Mouse (Mus musculus) stomach, embryonic 14.5 days (tissue): ENCODE data around the gene Cacng2. TPM values are rescaled to one million over a fixed set of nuclear protein-coding genes. Genes with fewer than 3 reads are reported as not detected.

Source experiments
- ATAC-seq: fragments of 200-750 bp; cut with Nextera tagmentation; 2 replicates; pipeline ENCODE4 v1.8.0; 2017; ENCODE audit warnings: low read depth, moderate TSS enrichment; ENCODE audit not compliant: insufficient number of reproducible peaks, insufficient read depth, low FRiP score
- H3K27ac ChIP-seq: fragments of 300-500 bp; sonication (generic); 2 replicates; pipeline ENCODE4 v1.5.1; 2014; ENCODE audit warnings: mild to moderate bottlenecking, low read length, moderate library complexity, mixed read lengths
- H3K27me3 ChIP-seq: fragments of 300-500 bp; sonication (generic); 2 replicates; pipeline ENCODE4 v1.6.1; 2014; ENCODE audit warnings: low read length, control low read depth, mixed read lengths; ENCODE audit not compliant: control insufficient read depth, insufficient read depth
- H3K36me3 ChIP-seq: fragments of 300-500 bp; sonication (generic); 2 replicates; pipeline ENCODE4 v1.6.1; 2014; ENCODE audit warnings: mild to moderate bottlenecking, control low read depth, low read length, moderate library complexity, mixed read lengths; ENCODE audit not compliant: control insufficient read depth, insufficient read depth
- H3K4me1 ChIP-seq: fragments of 300-500 bp; sonication (generic); 2 replicates; pipeline ENCODE4 v1.6.1; 2014; ENCODE audit warnings: low read length, control low read depth, mixed read lengths; ENCODE audit not compliant: control insufficient read depth, insufficient read depth
- H3K4me2 ChIP-seq: fragments of 300-500 bp; sonication (generic); replicated peaks from 2 replicates; pipeline ENCODE4 v1.6.1; 2014; ENCODE audit warnings: low read depth, low read length, control low read depth
- H3K4me3 ChIP-seq: fragments of 300-500 bp; sonication (generic); 2 replicates; pipeline ENCODE4 v1.5.1; 2014; ENCODE audit warnings: low read depth, low read length, control low read depth
- H3K9ac ChIP-seq: fragments of 300-500 bp; sonication (generic); replicated peaks from 2 replicates; pipeline ENCODE4 v1.6.1; 2014; ENCODE audit warnings: low read depth, mild to moderate bottlenecking, control low read depth, low read length, moderate library complexity, mixed read lengths
- H3K9me3 ChIP-seq: fragments of 300-500 bp; sonication (generic); 2 replicates; pipeline ENCODE4 v1.6.1; 2016; ENCODE audit warnings: low read depth, low read length, control low read depth; ENCODE audit not compliant: control insufficient read depth
- WGBS: fragments of 180-500 bp; shearing (Covaris S2); extraction: QIAGEN DNeasy Blood & Tissue Kit; methylation state at CpG from one replicate; pipeline ENCODE4 v1.1.7; 2014; 5-methylcytosine and 5-hydroxymethylcytosine counted together
- polyA plus RNA-seq: library from polyadenylated mRNA; unstranded; fragments of >200 nt; fragmentation: Nextera tagmentation; extraction: Ambion mirVana; gene quantifications from 2 replicates; pipeline ENCODE4 v1.2.1, GENCODE M21; 2014

Gene Cacng2
- 0.06 and 0.15 TPM in 2 replicates for polyA plus RNA-seq

- Histone ChIP-seq H3K27ac (no peak within 1 kb of the TSS), H3K4me2 (peak within 1 kb of the TSS; percentile 45), H3K36me3 (no peaks in the 10 kb centered on the region), H3K9me3 (no peaks in the 10 kb centered on the region), H3K9ac (no peak within 1 kb of the TSS), H3K4me3 (peak within 1 kb of the TSS; percentile 15; the same call in 1 of the 2 replicates), H3K27me3 (0 out of 2 replicates have a peak, but pooled peaks cover 8% of the 10 kb centered on the region), H3K4me1 (0 out of 2 replicates have a peak, but pooled peaks cover 3% of the 10 kb centered on the region)
- peak; percentile 95 for ATAC-seq
- WGBS = under 1% methylated on average over 30 of the region's 42 CpGs
Observed at GRCm38 (mm10) chr15:78119704-78120103, at the start of gene Cacng2. Cacng2 (minus strand) TSS chr15:78120028.

GRCm38 (mm10) chr15:78169566-78169965 lies 49.7 kb upstream of the Cacng2 start:
- no peak for ATAC-seq
- peaks cover 9% of the 10 kb centered on the region for H3K4me1 ChIP-seq
- no peaks in the 10 kb centered on the region for H3K9me3 ChIP-seq
- no peak overlapping the region for H3K4me3 ChIP-seq
- H3K9ac ChIP-seq = no peak overlapping the region
- H3K36me3 ChIP-seq = peaks cover 6% of the 10 kb centered on the region; the same call in 1 of the 2 replicates
- WGBS = 80% methylated on average over 11 of the region's 11 CpGs
- no peaks in the 10 kb centered on the region for H3K27me3 ChIP-seq
- H3K27ac ChIP-seq = no peak overlapping the region
- no peak overlapping the region for H3K4me2 ChIP-seq

- Histone ChIP-seq H3K9me3 (no peaks in the 10 kb centered on the region), H3K27ac (no peak overlapping the region), H3K4me1 (no peaks in the 10 kb centered on the region), H3K27me3 (no peaks in the 10 kb centered on the region), H3K4me3 (no peak overlapping the region), H3K36me3 (peaks cover 15% of the 10 kb centered on the region), H3K9ac (no peak overlapping the region), H3K4me2 (no peak overlapping the region)
- ATAC-seq = no peak
- WGBS = 81% methylated on average over 4 of the region's 4 CpGs
Observed at GRCm38 (mm10) chr15:78165292-78165691, 45.5 kb upstream of the Cacng2 start.

GRCm38 (mm10) chr15:78164466-78164865 lies 44.6 kb upstream of the Cacng2 start:
- no peak overlapping the region for H3K4me3 ChIP-seq
- H3K9me3 ChIP-seq = no peaks in the 10 kb centered on the region
- no peak for ATAC-seq
- H3K27me3 ChIP-seq = no peaks in the 10 kb centered on the region
- H3K9ac ChIP-seq = no peak overlapping the region
- no peaks in the 10 kb centered on the region for H3K4me1 ChIP-seq
- H3K4me2 ChIP-seq = no peak overlapping the region
- H3K27ac ChIP-seq = no peak overlapping the region
- peaks cover 15% of the 10 kb centered on the region for H3K36me3 ChIP-seq
- 91% methylated on average over 11 of the region's 11 CpGs for WGBS

- Histone ChIP-seq H3K4me3 (no peak overlapping the region), H3K27ac (no peak overlapping the region), H3K36me3 (peaks cover 11% of the 10 kb centered on the region), H3K4me1 (no peaks in the 10 kb centered on the region), H3K27me3 (no peaks in the 10 kb centered on the region), H3K9ac (no peak overlapping the region), H3K9me3 (no peaks in the 10 kb centered on the region), H3K4me2 (no peak overlapping the region)
- no peak for ATAC-seq
- WGBS = 70% methylated on average over 9 of the region's 9 CpGs
Observed at GRCm38 (mm10) chr15:78161946-78162345, 42.1 kb upstream of the Cacng2 start.

- Histone ChIP-seq H3K4me2 (no peak overlapping the region), H3K4me1 (no peaks in the 10 kb centered on the region), H3K9me3 (no peaks in the 10 kb centered on the region), H3K36me3 (peaks cover 6% of the 10 kb centered on the region; the same call in 1 of the 2 replicates), H3K27me3 (no peaks in the 10 kb centered on the region), H3K9ac (no peak overlapping the region), H3K27ac (no peak overlapping the region), H3K4me3 (no peak overlapping the region)
- no peak for ATAC-seq
- WGBS = 81% methylated on average over 5 of the region's 5 CpGs
Observed at GRCm38 (mm10) chr15:78158335-78158734, 38.5 kb upstream of the Cacng2 start.

- Histone ChIP-seq H3K9ac (no peak overlapping the region), H3K4me3 (no peak overlapping the region), H3K36me3 (peaks cover 2% of the 10 kb centered on the region; the same call in 1 of the 2 replicates), H3K4me2 (no peak overlapping the region), H3K9me3 (no peaks in the 10 kb centered on the region), H3K27ac (no peak overlapping the region), H3K27me3 (no peaks in the 10 kb centered on the region), H3K4me1 (no peaks in the 10 kb centered on the region)
- WGBS = 77% methylated on average over 4 of the region's 4 CpGs
- no peak for ATAC-seq
Observed at GRCm38 (mm10) chr15:78157824-78158223, 38.0 kb upstream of the Cacng2 start.

- Histone ChIP-seq H3K9ac (no peak overlapping the region), H3K4me3 (no peak overlapping the region), H3K4me2 (no peak overlapping the region), H3K9me3 (no peaks in the 10 kb centered on the region), H3K27ac (no peak overlapping the region), H3K36me3 (no peaks in the 10 kb centered on the region), H3K27me3 (no peaks in the 10 kb centered on the region), H3K4me1 (no peaks in the 10 kb centered on the region)
- 79% methylated on average over 8 of the region's 8 CpGs for WGBS
- ATAC-seq = no peak
Observed at GRCm38 (mm10) chr15:78157330-78157729, 37.5 kb upstream of the Cacng2 start.

- Histone ChIP-seq H3K27ac (no peak overlapping the region), H3K36me3 (no peaks in the 10 kb centered on the region), H3K4me2 (no peak overlapping the region), H3K9me3 (no peaks in the 10 kb centered on the region), H3K27me3 (no peaks in the 10 kb centered on the region), H3K4me3 (no peak overlapping the region), H3K4me1 (no peaks in the 10 kb centered on the region), H3K9ac (no peak overlapping the region)
- 82% methylated on average over 6 of the region's 6 CpGs for WGBS
- ATAC-seq = no peak
Observed at GRCm38 (mm10) chr15:78155421-78155820, 35.6 kb upstream of the Cacng2 start.
